ENCODE assay signal across 8 mouse cellular contexts in genomic region chr9:41860681-41861080, GRCm38 (mm10).
DNase-seq lines count a peak whose midpoint lies in the region; ATAC-seq and TF ChIP-seq lines count a peak whose summit lies in the region.

No protein-coding gene starts in this region.

- no peaks in the 10 kb centered on the region for H3K4me1 ChIP-seq in liver, embryonic 12.5 days
- peaks cover 42% of the 10 kb centered on the region for H3K4me1 ChIP-seq in forebrain, embryonic 13.5 days
- peaks cover 6% of the 10 kb centered on the region; the same call in 1 of the 2 replicates for H3K4me1 ChIP-seq in lung, postnatal 0 days (ENCODE audit: insufficient read depth, low read depth, low read length)

- DNase-seq in liver = peak; percentile 71
- peak; percentile 72 to 73 for DNase-seq in heart, postnatal 14 days
- peak; percentile 25 to 42 for DNase-seq in layer of hippocampus, adult 2 months (ENCODE audit: low spot score in 2 of 2)
- peak; percentile 83 for DNase-seq in lung, postnatal 0 days (ENCODE audit: low spot score)
- peak; percentile 55 for DNase-seq in right cerebral cortex, adult 18-20 months

- H3K4me3 ChIP-seq in liver, embryonic 12.5 days = no peak overlapping the region
- no peak overlapping the region for H3K4me3 ChIP-seq in forebrain, embryonic 13.5 days
- no peak overlapping the region for H3K4me3 ChIP-seq in layer of hippocampus, adult 2 months
- H3K4me3 ChIP-seq in lung, postnatal 0 days (ENCODE audit: low read depth, low read length) = no peak overlapping the region

- no peak overlapping the region for H3K9ac ChIP-seq in liver, embryonic 12.5 days
- H3K9ac ChIP-seq in forebrain, embryonic 13.5 days = peak overlapping the region; percentile 45
- no peak overlapping the region for H3K9ac ChIP-seq in lung, postnatal 0 days (replicated peaks; ENCODE audit: low read depth)

- no peaks in the 10 kb centered on the region for H3K9me3 ChIP-seq in liver, embryonic 12.5 days (replicated peaks)
- H3K9me3 ChIP-seq in forebrain, embryonic 13.5 days (replicated peaks) = no peaks in the 10 kb centered on the region
- no peaks in the 10 kb centered on the region for H3K9me3 ChIP-seq in lung, postnatal 0 days (ENCODE audit: low read length)

- no peaks in the 10 kb centered on the region for H3K27me3 ChIP-seq in liver, embryonic 12.5 days (replicated peaks)
- no peaks in the 10 kb centered on the region for H3K27me3 ChIP-seq in forebrain, embryonic 13.5 days
- H3K27me3 ChIP-seq in lung, postnatal 0 days (replicated peaks; ENCODE audit: insufficient read depth, low read length) = no peaks in the 10 kb centered on the region

- WGBS in liver, embryonic 12.5 days (ENCODE audit: insufficient replicate concordance) = 50% methylated on average over 4 of the region's 4 CpGs
- 0% methylated on average over 4 of the region's 4 CpGs for WGBS in forebrain, embryonic 13.5 days
- 0% methylated on average over 4 of the region's 4 CpGs for WGBS in lung, postnatal 0 days

- no peak overlapping the region for H3K4me2 ChIP-seq in liver, embryonic 12.5 days
- peak overlapping the region; percentile 32 for H3K4me2 ChIP-seq in forebrain, embryonic 13.5 days
- H3K4me2 ChIP-seq in lung, postnatal 0 days (replicated peaks; ENCODE audit: low read depth, low read length) = no peak overlapping the region

- intact Hi-C loops in heart, postnatal 14 days (cut with DNase I) = loop anchor here (10.0 kb wide), 1 partner anchor 386 kb away; no protein-coding TSS in a partner anchor

- H3K36me3 ChIP-seq in liver, embryonic 12.5 days = no peaks in the 10 kb centered on the region
- H3K36me3 ChIP-seq in forebrain, embryonic 13.5 days (ENCODE audit: poor library complexity, severe bottlenecking) = no peaks in the 10 kb centered on the region
- H3K36me3 ChIP-seq in lung, postnatal 0 days (ENCODE audit: insufficient read depth, low read length) = no peaks in the 10 kb centered on the region

- TF ChIP-seq EP300 in lung, postnatal 0 days (IDR thresholded peaks at IDR 0.05) = no peak

- TF ChIP-seq CTCF in layer of hippocampus, adult 2 months (conservative IDR thresholded peaks at IDR 0.05) = no peak
- no peak for TF ChIP-seq CTCF in lung, postnatal 0 days (IDR thresholded peaks at IDR 0.05)

- no peak overlapping the region for H3K27ac ChIP-seq in liver, embryonic 12.5 days
- peak overlapping the region; percentile 88 for H3K27ac ChIP-seq in forebrain, embryonic 13.5 days
- no peak overlapping the region; the same call in 1 of the 2 replicates for H3K27ac ChIP-seq in layer of hippocampus, adult 2 months
- no peak overlapping the region for H3K27ac ChIP-seq in lung, postnatal 0 days (ENCODE audit: low read length)

- ATAC-seq in liver, embryonic 12.5 days = no peak
- ATAC-seq in forebrain, embryonic 13.5 days = peak; percentile 93
- peak; percentile 78 for ATAC-seq in lung, postnatal 0 days
- no peak for ATAC-seq in erythroblast, adult 5-6 weeks (replicated peaks; ENCODE audit: low FRiP score, poor library complexity, severe bottlenecking)

Comparison
In these comparisons a context has a peak if more than half of its experiments do, and no peak if none do; other contexts are left out.
1. ATAC-seq: peak in forebrain, embryonic 13.5 days (single experiment) and lung, postnatal 0 days (single experiment); none in liver, embryonic 12.5 days (single experiment) and erythroblast, adult 5-6 weeks (single experiment).
2. Peak in every context shown above with its lines, with median percentiles within 50 percentile points of each other: DNase-seq.